Mouse (Mus musculus): ENCODE data around the gene Olfr1359.

Gene Olfr1359

GRCm38 (mm10) chr13:21697811-21698210 is at the start of gene Olfr1359:
Gene Olfr1359 (plus strand): TSS chr13:21698111.
- in situ Hi-C loops (cut with MboI, MseI): no loop called here

GRCm38 (mm10) chr13:21663286-21663685 is 34.6 kb upstream of the Olfr1359 start, which contains the start of gene Olfr1361:
Gene Olfr1361 (minus strand): TSS chr13:21663386.
- in situ Hi-C loops (cut with MboI, MseI): no loop called here

GRCm38 (mm10) chr13:21677305-21677704 is 20.6 kb upstream of the Olfr1359 start, which contains the start of gene Olfr1360:
Gene Olfr1360 (minus strand): TSS chr13:21677405.
- in situ Hi-C loops (cut with MboI, MseI): no loop called here

GRCm38 (mm10) chr13:21706669-21707068 is 8.8 kb downstream of the Olfr1359 start:
- in situ Hi-C loops (cut with MboI, MseI): loop anchor here (10.0 kb wide), 1 partner anchor 502 kb away; no protein-coding TSS in a partner anchor

- in situ Hi-C loops (cut with MboI, MseI): loop anchor here (5.0 to 10.0 kb wide), 3 partner anchors 545 to 1822 kb away; partner anchors contain the start of genes Abt1, Hist1h2af and Hist1h4h
Measured at GRCm38 (mm10) chr13:21710031-21710711, 12.3 kb downstream of the Olfr1359 start.

GRCm38 (mm10) chr13:21710821-21711525 is 13.1 kb downstream of the Olfr1359 start:
- in situ Hi-C loops (cut with MboI, MseI): loop anchor here (5.0 to 10.0 kb wide), 3 partner anchors 546 to 1821 kb away; partner anchors contain the start of genes Abt1, Hist1h2af and Hist1h4h

- in situ Hi-C loops (cut with MboI, MseI): loop anchor here (5.0 to 10.0 kb wide), 3 partner anchors 547 to 1821 kb away; partner anchors contain the start of genes Abt1, Hist1h2af and Hist1h4h
Measured at GRCm38 (mm10) chr13:21711698-21712097, 13.8 kb downstream of the Olfr1359 start.

GRCm38 (mm10) chr13:21714725-21715124 is 16.8 kb downstream of the Olfr1359 start:
- in situ Hi-C loops (cut with MboI, MseI): loop anchor here (5.0 to 10.0 kb wide), 5 partner anchors 38 to 1968 kb away; partner anchors contain the start of genes Abt1, Hist1h2ac, Hist1h2af and Hist1h2ak

- in situ Hi-C loops (cut with MboI, MseI): loop anchor here (5.0 to 10.0 kb wide), 4 partner anchors 37 to 1967 kb away; partner anchors contain the start of genes Abt1, Hist1h2ac, Hist1h2ak and Hist1h2bc
Measured at GRCm38 (mm10) chr13:21715131-21715863, 17.4 kb downstream of the Olfr1359 start.

- in situ Hi-C loops (cut with MboI, MseI): loop anchor here (5.0 to 10.0 kb wide), 4 partner anchors 36 to 1966 kb away; partner anchors contain the start of genes Abt1, Hist1h2ac, Hist1h2ak and Hist1h2bc
Measured at GRCm38 (mm10) chr13:21715864-21716539, 18.1 kb downstream of the Olfr1359 start, which contains the start of the genes Hist1h2bl and Hist1h2ai. Gene Hist1h2bl (minus strand): TSS chr13:21716143. Gene Hist1h2ai (plus strand): TSS chr13:21716422.

GRCm38 (mm10) chr13:21716540-21717391 is 18.9 kb downstream of the Olfr1359 start:
- in situ Hi-C loops (cut with MboI, MseI): loop anchor here (5.0 to 10.0 kb wide), 4 partner anchors 36 to 1966 kb away; partner anchors contain the start of genes Abt1, Hist1h2ac, Hist1h2ak and Hist1h2bc

GRCm38 (mm10) chr13:21717397-21718357 is 19.8 kb downstream of the Olfr1359 start, which contains the start of gene Hist1h3h:
Gene Hist1h3h (plus strand): TSS chr13:21717659.
- in situ Hi-C loops (cut with MboI, MseI): loop anchor here (5.0 to 10.0 kb wide), 4 partner anchors 35 to 1965 kb away; partner anchors contain the start of genes Abt1, Hist1h2ac, Hist1h2ak and Hist1h2bc

- in situ Hi-C loops (cut with MboI, MseI): loop anchor here (5.0 to 10.0 kb wide), 4 partner anchors 34 to 1964 kb away; partner anchors contain the start of genes Abt1, Hist1h2ac, Hist1h2ak and Hist1h2bc
Measured at GRCm38 (mm10) chr13:21718381-21719080, 20.6 kb downstream of the Olfr1359 start.

- in situ Hi-C loops (cut with MboI, MseI): loop anchor here (5.0 kb wide), 2 partner anchors 316 to 1851 kb away; partner anchors contain the start of genes Hist1h2ad, Hist1h2ae, Hist1h2ah and Hist1h2bf
Measured at GRCm38 (mm10) chr13:21721107-21721756, 23.3 kb downstream of the Olfr1359 start.

GRCm38 (mm10) chr13:21721757-21722372 is 24.0 kb downstream of the Olfr1359 start, which contains the start of gene Hist1h2bm:
Gene Hist1h2bm (plus strand): TSS chr13:21722044.
- in situ Hi-C loops (cut with MboI, MseI): loop anchor here (5.0 kb wide), 2 partner anchors 315 to 1850 kb away; partner anchors contain the start of genes Hist1h2ad, Hist1h2ae, Hist1h2ah and Hist1h2bf

Measured in regulatory T cell (primary cell).